Mouse (Mus musculus): Measurements from ENCODE around the gene Polr2f. TPM values are rescaled to one million over a fixed set of nuclear protein-coding genes. Genes with fewer than 3 reads are reported as not detected.

The Polr2f gene
- total and polyA plus RNA-seq, 3 experiments = 423 to 510 TPM; not detected in 1

- no peak for TF ChIP-seq USF2 (IDR thresholded peaks at IDR 0.05; ENCODE audit: borderline replicate concordance in 1 of 2, insufficient read depth in 1 of 2, low read depth in 1 of 2, low read length in 2 of 2)
- TF ChIP-seq GATA1 (IDR thresholded peaks at IDR 0.05; ENCODE audit: low read depth, low read length) = 0 out of 2 replicates have a peak, but pooled peaks have one; percentile 6
These were observed 47.0 kb downstream of the Polr2f start for GRCm38 (mm10) chr15:79187819-79188218.

DNA sequence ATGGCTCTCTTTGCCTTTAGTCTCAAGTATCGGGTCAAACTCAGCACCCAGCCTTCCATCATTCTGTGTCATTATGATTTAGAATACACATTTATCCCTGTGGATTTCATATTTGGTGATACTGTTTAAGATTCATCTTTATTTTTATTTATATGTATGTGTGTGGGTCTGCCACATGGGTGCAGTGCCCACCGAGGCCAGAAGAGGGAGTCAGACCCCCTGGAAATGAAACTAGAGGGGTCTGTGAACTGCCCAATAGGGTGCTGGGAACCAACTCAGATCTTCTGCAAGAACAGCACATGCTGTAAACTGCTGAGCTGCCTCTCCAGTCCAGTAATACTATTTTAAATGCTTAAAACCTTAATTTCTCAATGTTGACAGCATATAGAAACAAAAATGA lies 50.6 kb downstream of the Polr2f start:
- DNase-seq (ENCODE audit: low read depth, low spot score) = peak; percentile 32
- Histone ChIP-seq H3K27ac (ENCODE audit: control insufficient read depth, low read depth, low read length) (no peak overlapping the region), H3K4me1 (ENCODE audit: control insufficient read depth in 1 of 2, insufficient read depth in 2 of 2, low read length in 2 of 2) (peaks cover 8 to 14% of the 10 kb centered on the region in 2 experiments), H3K9me3 (replicated peaks; ENCODE audit: insufficient read depth, low read length) (no peaks in the 10 kb centered on the region), H3K79me2 (ENCODE audit: control insufficient read depth, insufficient read depth, low read length, poor library complexity) (no peaks in the 10 kb centered on the region), H3K27me3 (ENCODE audit: control insufficient read depth in 1 of 2, insufficient read depth in 2 of 2, low read length in 2 of 2) (no peaks in the 10 kb centered on the region; a peak in 1 of 4 replicates), H3K9ac (ENCODE audit: control insufficient read depth, low read depth, low read length, poor library complexity, severe bottlenecking) (no peak overlapping the region), H3K4me3 (ENCODE audit: control insufficient read depth in 1 of 2, insufficient read depth in 1 of 2, low read depth in 2 of 2, low read length in 2 of 2) (no peak overlapping the region), H3K36me3 (ENCODE audit: control insufficient read depth in 1 of 2, insufficient read depth in 2 of 2, low read length in 2 of 2) (peaks cover 0 to 11% of the 10 kb centered on the region in 2 experiments; a peak in 2 of 4 replicates)
- TF ChIP-seq CTCF (IDR thresholded peaks at IDR 0.05 in 2 of 3, conservative IDR thresholded peaks at IDR 0.05 in 1 of 3; ENCODE audit: control insufficient read depth in 1 of 3, insufficient read depth in 1 of 3, low read depth in 2 of 3, low read length in 3 of 3, poor library complexity in 1 of 3, severe bottlenecking in 1 of 3) = peak; percentile 28 to 36 (median 28); a peak in 5 of 6 replicates
- no peak for TF ChIP-seq USF1 (IDR thresholded peaks at IDR 0.05; ENCODE audit: low read depth, low read length)

More at GRCm38 (mm10) chr15:79187819-79188218, 47.0 kb downstream of the Polr2f start:
- no peaks in the 10 kb centered on the region for H3K9me3 ChIP-seq (replicated peaks; ENCODE audit: insufficient read depth, low read length)
- no peaks in the 10 kb centered on the region for H3K36me3 ChIP-seq (ENCODE audit: control insufficient read depth in 1 of 2, insufficient read depth in 2 of 2, low read length in 2 of 2)
- no peak overlapping the region for H3K4me3 ChIP-seq (ENCODE audit: control insufficient read depth in 1 of 2, insufficient read depth in 1 of 2, low read depth in 2 of 2, low read length in 2 of 2)
- no peak overlapping the region for H3K9ac ChIP-seq (ENCODE audit: control insufficient read depth, low read depth, low read length, poor library complexity, severe bottlenecking)
- peaks cover 4 to 7% of the 10 kb centered on the region in 2 experiments; a peak in 3 of 4 replicates for H3K27me3 ChIP-seq (ENCODE audit: control insufficient read depth in 1 of 2, insufficient read depth in 2 of 2, low read length in 2 of 2)
- no peaks in the 10 kb centered on the region for H3K79me2 ChIP-seq (ENCODE audit: control insufficient read depth, insufficient read depth, low read length, poor library complexity)
- no peaks in the 10 kb centered on the region for H3K4me1 ChIP-seq (ENCODE audit: control insufficient read depth in 1 of 2, insufficient read depth in 2 of 2, low read length in 2 of 2)
- no peak for DNase-seq (ENCODE audit: low read depth, low spot score)
- H3K27ac ChIP-seq (ENCODE audit: control insufficient read depth, low read depth, low read length) = no peak overlapping the region

GRCm38 (mm10) chr15:79192450-79192849 lies 51.6 kb downstream of the Polr2f start:
- H3K36me3 ChIP-seq (ENCODE audit: control insufficient read depth in 1 of 2, insufficient read depth in 2 of 2, low read length in 2 of 2) = peaks cover 0 to 11% of the 10 kb centered on the region in 2 experiments; a peak in 2 of 4 replicates
- H3K9me3 ChIP-seq (replicated peaks; ENCODE audit: insufficient read depth, low read length) = no peaks in the 10 kb centered on the region
- no peaks in the 10 kb centered on the region; a peak in 1 of 4 replicates for H3K27me3 ChIP-seq (ENCODE audit: control insufficient read depth in 1 of 2, insufficient read depth in 2 of 2, low read length in 2 of 2)
- no peak for DNase-seq (ENCODE audit: low read depth, low spot score)
- H3K4me3 ChIP-seq (ENCODE audit: control insufficient read depth in 1 of 2, insufficient read depth in 1 of 2, low read depth in 2 of 2, low read length in 2 of 2) = no peak overlapping the region
- TF ChIP-seq GABPA (IDR thresholded peaks at IDR 0.05; ENCODE audit: low read depth, low read length) (no peak), EP300 (IDR thresholded peaks at IDR 0.05; ENCODE audit: low read depth in 1 of 2, low read length in 2 of 2) (no peak), ZNF384 (IDR thresholded peaks at IDR 0.05; ENCODE audit: low read depth, low read length) (no peak), MAZ (IDR thresholded peaks at IDR 0.05; ENCODE audit: low read depth, low read length) (no peak), RCOR1 (IDR thresholded peaks at IDR 0.05; ENCODE audit: low read depth, low read length) (no peak), NRF1 (IDR thresholded peaks at IDR 0.05; ENCODE audit: insufficient read depth, low read depth, low read length, poor library complexity, severe bottlenecking) (no peak), E2F4 (IDR thresholded peaks at IDR 0.05; ENCODE audit: borderline replicate concordance, low read depth, low read length) (no peak), CHD2 (IDR thresholded peaks at IDR 0.05; ENCODE audit: low read length) (no peak), SIN3A (IDR thresholded peaks at IDR 0.05; ENCODE audit: low read length) (no peak), ZC3H11A (IDR thresholded peaks at IDR 0.05; ENCODE audit: low read depth, low read length) (no peak)
- no peaks in the 10 kb centered on the region for H3K79me2 ChIP-seq (ENCODE audit: control insufficient read depth, insufficient read depth, low read length, poor library complexity)
- H3K9ac ChIP-seq (ENCODE audit: control insufficient read depth, low read depth, low read length, poor library complexity, severe bottlenecking) = no peak overlapping the region
- peaks cover 8 to 14% of the 10 kb centered on the region in 2 experiments for H3K4me1 ChIP-seq (ENCODE audit: control insufficient read depth in 1 of 2, insufficient read depth in 2 of 2, low read length in 2 of 2)
- no peak overlapping the region for H3K27ac ChIP-seq (ENCODE audit: control insufficient read depth, low read depth, low read length)
